Mouse (Mus musculus): ENCODE data around the gene Galntl5.
"Not testable (repeated sequence)": the region's sequence is repeated elsewhere in the genome, so short reads cannot be mapped to it uniquely, and the experiment has no call there.

Galntl5 gene

GRCm38 (mm10) chr5:25181004-25181531 lies at the start of gene Galntl5:
TSS of gene Galntl5 (plus strand) at chr5:25181460.
- DNase-seq = peak; percentile 24 to 74

- DNase-seq = peak in 1 of 2 experiments; percentile 38
Measured at GRCm38 (mm10) chr5:25146705-25147104, 34.6 kb upstream of the Galntl5 start.

- DNase-seq = no peak
Measured at GRCm38 (mm10) chr5:25149331-25149965, 31.8 kb upstream of the Galntl5 start.

- no peak for DNase-seq
Measured at GRCm38 (mm10) chr5:25153491-25153890, 27.8 kb upstream of the Galntl5 start.

GRCm38 (mm10) chr5:25153996-25154395 lies 27.3 kb upstream of the Galntl5 start:
- DNase-seq = no peak

GRCm38 (mm10) chr5:25154823-25155222 lies 26.4 kb upstream of the Galntl5 start:
- no peak for DNase-seq

GRCm38 (mm10) chr5:25155351-25155750 lies 25.9 kb upstream of the Galntl5 start:
- DNase-seq = no peak

GRCm38 (mm10) chr5:25157136-25157535 lies 24.1 kb upstream of the Galntl5 start:
- no peak for DNase-seq

GRCm38 (mm10) chr5:25160515-25160914 lies 20.7 kb upstream of the Galntl5 start:
- DNase-seq = no peak

- DNase-seq = no peak
Measured at GRCm38 (mm10) chr5:25162981-25163380, 18.3 kb upstream of the Galntl5 start.

- peak; percentile 37 to 57 for DNase-seq
Measured at GRCm38 (mm10) chr5:25163938-25164337, 17.3 kb upstream of the Galntl5 start.

GRCm38 (mm10) chr5:25164341-25164740 lies 16.9 kb upstream of the Galntl5 start:
- no peak for DNase-seq

GRCm38 (mm10) chr5:25165102-25165788 lies 16.0 kb upstream of the Galntl5 start:
- no peak for DNase-seq

- DNase-seq = peak; percentile 27 to 36
Measured at GRCm38 (mm10) chr5:25165789-25166135, 15.5 kb upstream of the Galntl5 start.

GRCm38 (mm10) chr5:25166665-25167064 lies 14.6 kb upstream of the Galntl5 start:
- no peak for DNase-seq

GRCm38 (mm10) chr5:25177937-25178336 lies 3.3 kb upstream of the Galntl5 start:
- DNase-seq = not testable (repeated sequence)

GRCm38 (mm10) chr5:25178543-25178942 lies 2.7 kb upstream of the Galntl5 start:
- peak; percentile 52 to 66 for DNase-seq

GRCm38 (mm10) chr5:25179284-25179683 lies 2.0 kb upstream of the Galntl5 start:
- DNase-seq = peak in 1 of 2 experiments; percentile 30

- peak; percentile 62 to 77 for DNase-seq
Measured at GRCm38 (mm10) chr5:25179936-25180488, 1.2 kb upstream of the Galntl5 start.

- DNase-seq = no peak
Measured at GRCm38 (mm10) chr5:25183595-25183994, 2.3 kb downstream of the Galntl5 start.

GRCm38 (mm10) chr5:25184594-25184993 lies 3.3 kb downstream of the Galntl5 start:
- DNase-seq = no peak

GRCm38 (mm10) chr5:25187727-25188126 lies 6.5 kb downstream of the Galntl5 start:
- peak; percentile 68 to 78 for DNase-seq

GRCm38 (mm10) chr5:25188802-25189201 lies 7.5 kb downstream of the Galntl5 start:
- DNase-seq = peak; percentile 74 to 80

- DNase-seq = no peak
Measured at GRCm38 (mm10) chr5:25190521-25190920, 9.3 kb downstream of the Galntl5 start.
